Mouse (Mus musculus) left cerebral cortex, adult 8-10 months (tissue): Measurements from ENCODE around the gene Vps51. TPM values are rescaled to one million over a fixed set of nuclear protein-coding genes. Genes with fewer than 3 reads are reported as not detected.

ENCODE experiments used
- DNase-seq, 2 experiments: peaks; one replicate each; pipeline ENCODE4 v3.0.0; 2022; ENCODE audit warnings: low spot score in 2 of 2
- total RNA-seq, 4 experiments: library from RNA; stranded (reverse); gene quantifications; 2 replicates each; pipeline ENCODE4 v1.2.4; 2022

The Vps51 gene
- total RNA-seq, 4 experiments from 2014 or later: 79.4 to 88.4 (median 84.3) TPM

DNA sequence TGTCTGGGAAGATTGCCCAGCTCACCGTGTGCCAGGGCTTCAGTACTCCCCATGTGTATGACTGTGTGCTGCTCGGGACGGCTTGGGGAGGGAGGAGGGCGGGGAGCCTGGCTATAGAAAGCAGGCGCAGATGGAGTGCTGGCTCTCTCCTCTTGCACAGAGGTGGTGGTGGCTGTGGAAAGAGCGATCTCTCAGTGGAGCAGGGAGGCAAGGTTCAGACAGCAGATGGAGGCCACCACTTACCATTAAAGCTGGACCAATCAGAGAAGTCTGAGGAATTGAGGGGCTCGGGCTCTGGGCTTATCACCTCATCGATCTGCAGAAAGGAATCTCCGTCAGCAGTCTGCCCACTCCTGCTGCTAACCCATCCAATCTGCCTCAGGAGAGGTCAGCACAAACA lies 5.1 kb upstream of the Vps51 start, which contains the start of gene Gm28374:
Gene Gm28374 (minus strand): TSS at position 101 of the 400 bp plus-strand sequence.
- no peak for DNase-seq

DNA sequence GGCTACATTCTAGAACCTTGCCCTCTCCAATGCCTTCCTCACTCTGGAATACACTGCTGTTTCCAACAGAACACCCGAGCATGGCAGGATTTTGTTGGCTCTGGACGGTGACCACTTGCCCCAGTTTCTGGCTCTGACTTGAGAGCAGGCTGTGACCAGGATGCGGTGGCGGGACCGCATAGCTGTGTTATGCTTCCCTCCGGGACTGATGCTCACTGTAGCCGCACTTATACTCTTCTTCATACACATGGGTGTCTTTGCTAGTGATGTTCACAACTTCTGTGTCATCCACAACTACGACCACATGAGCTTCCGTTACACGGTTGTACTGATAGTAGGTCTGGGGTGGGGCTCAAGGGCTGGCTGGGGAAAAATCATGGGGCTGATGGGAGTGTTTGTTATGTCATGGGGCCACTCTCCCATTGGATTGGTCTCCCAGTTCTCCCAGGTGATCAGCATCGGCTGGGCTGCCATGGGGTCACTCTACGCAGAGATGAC lies 3.0 kb upstream of the Vps51 start, which contains the start of gene Tmem262:
Gene Tmem262 (plus strand): TSS at position 51 of the 498 bp plus-strand sequence.
- no peak for DNase-seq

DNA sequence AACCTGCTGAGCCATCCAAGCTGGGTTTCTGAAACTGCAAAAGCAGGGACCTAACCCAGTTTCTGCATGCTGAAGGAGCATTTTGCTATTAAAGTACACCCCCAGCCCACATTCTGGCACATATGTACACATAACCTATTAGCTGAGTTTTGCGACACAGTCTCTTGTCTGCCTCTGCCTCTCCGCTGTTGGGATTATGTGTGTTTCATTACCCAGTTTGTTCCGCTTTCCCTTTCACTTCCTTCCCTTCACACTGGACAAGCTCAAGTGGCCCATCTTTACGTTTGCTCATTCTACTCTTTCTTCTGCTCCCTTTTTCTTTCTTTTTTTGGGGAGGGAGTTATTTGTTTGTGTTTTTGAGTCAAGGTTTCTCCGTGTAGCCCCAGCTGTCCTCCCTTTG lies 3.1 kb downstream of the Vps51 start:
- DNase-seq: no peak

DNA sequence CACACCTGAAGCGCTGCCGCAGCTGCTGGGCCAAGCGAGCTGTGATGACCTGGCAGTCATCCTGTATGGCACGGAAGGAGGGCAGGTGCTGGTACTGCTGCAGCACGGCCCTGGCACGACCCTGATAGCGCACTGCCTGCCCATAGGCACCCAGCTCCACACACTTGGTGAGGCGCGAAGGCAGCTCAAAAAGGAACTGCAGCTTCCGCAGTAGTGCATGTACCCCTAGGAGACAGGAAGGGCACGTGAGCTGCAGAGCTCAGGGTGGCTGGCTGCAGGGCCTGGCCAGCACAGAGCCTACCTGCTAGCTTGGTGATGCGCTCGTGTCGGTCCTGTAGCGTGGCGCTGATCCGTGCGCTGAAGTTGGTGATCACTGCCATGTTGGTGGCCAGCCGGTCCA lies 5.8 kb downstream of the Vps51 start:
- no peak for DNase-seq

DNA sequence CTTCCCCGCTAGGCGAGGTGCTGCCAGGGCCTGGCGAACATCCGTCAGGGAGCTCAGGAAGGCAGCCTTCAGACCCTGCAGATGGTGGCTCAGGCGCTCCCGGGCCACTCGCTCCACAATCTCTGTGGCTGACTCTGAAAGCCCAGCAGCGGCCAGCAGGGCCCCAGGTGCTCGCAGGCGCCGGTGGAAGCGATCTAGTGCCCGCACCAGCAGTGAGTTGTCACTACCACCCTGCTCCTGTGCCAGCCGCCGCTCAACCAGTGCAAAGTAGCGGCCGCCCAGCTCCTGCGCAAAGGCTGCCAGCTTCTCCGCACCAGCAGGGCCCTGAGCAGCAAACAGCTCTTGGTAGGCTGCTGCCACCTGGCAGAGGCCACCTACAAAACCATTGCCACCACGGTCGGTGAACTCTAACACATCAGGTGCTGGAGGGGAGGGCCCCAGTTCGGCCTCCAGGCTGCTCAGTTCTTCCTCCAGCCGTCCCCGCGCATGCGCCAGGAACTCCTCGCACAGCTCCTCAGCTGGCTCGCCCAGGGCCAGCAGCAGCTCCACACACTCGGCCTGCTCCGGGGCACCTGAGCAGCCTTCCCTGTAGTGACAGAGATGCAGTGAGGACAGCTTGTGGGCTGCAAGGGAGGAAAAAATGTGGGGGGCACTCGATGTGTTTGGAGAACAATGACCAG lies 6.3 kb downstream of the Vps51 start:
- no peak for DNase-seq

DNA sequence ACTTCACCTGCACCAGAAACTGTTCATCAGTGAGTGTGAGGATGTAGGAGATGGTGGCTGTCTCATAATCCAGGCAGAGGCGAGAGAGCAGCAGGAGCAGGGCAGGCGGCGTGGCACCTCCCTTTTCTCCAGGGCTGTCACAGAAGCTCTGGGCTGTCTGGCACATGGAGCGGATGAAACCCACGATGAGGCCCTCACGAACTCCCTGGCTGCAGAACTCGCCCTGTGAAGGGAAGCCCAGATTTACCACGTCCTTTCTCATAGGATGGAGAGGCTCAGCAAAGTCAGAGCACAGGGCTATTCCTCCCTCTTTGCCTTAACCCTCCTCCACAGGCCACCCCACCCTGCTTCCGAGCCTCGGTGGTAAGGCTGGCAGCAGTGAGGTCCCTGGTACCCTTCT lies 7.2 kb downstream of the Vps51 start:
- no peak for DNase-seq

DNA sequence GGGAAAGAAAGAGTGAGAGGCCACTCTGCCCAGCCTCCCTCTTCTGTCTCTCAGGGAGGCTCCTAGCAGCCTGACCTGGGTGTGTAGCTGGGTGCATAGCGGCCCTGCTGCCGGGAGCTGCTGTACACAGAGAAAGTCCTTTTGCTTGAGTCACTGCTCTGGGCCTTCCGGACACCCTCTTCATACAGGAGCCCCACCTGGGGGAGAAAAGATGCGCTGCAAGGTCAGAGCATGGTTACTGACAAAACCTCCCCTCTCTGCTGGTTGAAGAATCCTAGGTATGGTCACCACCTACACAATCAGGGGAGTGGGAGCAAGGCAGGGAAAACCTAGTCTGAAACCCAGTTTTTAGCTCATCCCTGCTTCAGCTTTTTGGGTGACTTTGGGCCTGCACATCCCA lies 8.1 kb downstream of the Vps51 start:
- no peak for DNase-seq

DNA sequence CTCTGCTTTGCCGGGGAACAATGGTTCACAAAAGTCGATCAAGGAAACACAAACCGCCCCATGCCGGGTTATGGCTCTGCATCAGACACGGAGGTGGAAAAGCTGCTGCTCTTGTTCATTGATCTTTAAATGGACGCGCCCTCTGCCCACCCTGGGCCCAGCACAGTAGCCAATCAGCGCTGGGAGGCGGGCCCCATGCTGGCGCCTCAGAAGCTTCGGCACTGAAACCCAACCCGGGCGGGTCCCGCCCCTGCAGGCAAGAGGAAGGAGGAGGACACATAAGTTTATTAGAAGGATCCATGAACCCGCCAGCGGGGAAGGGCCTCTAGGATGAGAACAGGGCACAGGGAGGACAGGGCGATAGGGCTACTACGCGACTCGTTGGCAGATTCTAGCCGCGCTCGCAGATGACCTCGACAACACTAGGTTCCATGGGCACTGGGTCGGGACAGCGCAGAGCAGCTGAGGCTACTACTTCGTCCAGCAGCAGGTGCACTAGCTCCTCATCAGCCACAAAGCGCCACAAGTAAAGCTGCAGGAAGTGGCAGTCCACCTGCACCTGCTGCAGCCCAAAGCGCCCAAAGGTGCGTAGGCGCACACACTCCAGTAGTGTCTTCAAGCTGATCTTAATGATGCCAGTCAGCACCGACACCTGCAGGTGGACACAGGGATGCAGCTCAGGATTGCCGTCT lies 9.2 kb downstream of the Vps51 start, which contains the start of gene Tm7sf2:
Gene Tm7sf2 (minus strand): TSS at position 650 of the 692 bp plus-strand sequence.
- peak; percentile 65 to 81 for DNase-seq

DNA sequence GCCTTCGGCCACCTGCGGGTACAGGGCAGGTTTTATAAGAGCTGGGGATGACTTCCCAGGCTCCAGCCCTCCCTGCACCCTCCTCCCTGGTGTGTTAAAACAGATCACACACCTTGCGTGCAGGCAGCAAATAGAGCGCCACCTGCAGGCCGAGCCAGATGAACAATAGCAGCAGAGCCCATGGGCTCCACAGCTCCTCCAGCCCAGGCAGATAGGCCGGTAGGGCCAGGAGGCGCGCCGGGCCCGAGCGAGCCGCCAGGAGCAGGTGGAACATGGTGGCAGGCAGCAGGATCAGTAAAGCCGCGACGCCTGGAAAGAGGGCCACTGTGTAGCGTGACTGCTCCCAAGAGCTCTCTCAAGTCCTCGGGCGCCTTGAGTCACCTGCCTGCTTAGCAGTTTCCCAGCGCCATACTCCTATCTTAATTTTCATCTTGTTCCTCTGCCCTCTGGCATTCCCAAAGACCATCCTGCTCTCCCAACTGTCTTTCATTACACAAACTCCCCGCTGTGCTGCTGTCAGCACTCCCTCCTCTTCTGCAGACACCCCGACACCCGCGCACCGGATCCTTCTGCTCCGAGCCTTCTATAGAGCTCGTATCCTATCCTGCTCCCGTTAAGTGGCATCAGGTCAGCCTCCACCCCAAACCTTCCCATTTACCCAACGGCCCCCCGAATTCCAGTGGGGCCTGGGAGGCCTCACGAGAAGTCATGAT lies 9.9 kb downstream of the Vps51 start:
- peak; percentile 60 to 80 for DNase-seq

DNA sequence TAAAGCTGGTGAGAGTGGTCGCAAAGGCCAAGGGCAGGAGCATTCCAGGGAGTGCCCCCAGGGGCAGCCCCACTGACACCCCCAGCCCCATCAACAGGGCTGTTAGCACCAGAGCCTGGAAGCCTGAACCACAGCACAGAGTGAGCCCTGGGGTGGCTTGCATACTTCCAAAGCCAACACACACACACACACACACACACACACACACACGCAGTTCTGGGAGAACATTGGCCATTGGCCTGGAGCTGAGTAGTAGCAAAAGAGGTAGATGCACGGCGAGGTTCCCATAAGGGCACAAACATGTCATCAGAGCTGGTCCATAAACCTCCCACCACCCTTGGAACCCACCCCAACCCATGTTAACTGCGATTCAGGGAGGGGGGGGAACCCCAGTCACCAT lies 10.5 kb downstream of the Vps51 start:
- DNase-seq: no peak

DNA sequence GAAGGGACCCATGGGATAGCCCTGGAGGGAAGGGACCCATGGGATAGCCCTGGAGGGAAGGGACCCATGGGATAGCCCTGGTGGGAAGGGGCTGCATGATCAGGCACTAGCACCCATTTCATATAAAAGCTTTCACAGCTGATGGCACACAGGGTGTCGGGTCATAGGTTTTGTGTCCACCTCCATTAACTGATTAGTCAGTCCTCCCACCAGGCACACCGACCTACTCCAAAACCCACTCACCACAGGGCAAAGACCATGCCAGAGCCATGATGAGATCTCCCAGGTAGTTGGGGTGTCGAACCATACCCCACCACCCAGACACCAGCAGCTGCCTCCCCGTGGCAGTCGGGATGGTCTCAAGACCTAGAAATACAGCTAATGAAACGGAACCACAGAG lies 13.9 kb downstream of the Vps51 start:
- no peak for DNase-seq

DNA sequence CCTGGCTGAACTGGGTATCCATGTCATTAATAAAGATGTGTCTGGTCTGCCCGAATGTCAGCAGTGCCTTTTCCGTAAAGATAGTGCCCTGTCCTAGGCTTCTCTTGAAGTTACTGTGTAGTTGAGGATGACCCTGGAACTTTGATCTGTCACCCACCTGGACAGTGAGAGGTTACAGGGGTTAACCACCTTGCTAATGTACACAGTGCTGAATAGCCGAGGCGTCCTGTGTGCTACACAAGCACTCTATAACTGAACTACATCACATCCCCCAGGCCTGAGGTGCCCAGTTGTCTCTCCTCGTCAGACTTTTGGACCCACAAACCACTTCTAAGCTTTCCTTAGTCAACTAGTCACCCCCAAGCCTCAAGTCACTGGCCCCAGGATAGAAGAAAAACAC lies 14.6 kb downstream of the Vps51 start:
- no peak for DNase-seq

DNA sequence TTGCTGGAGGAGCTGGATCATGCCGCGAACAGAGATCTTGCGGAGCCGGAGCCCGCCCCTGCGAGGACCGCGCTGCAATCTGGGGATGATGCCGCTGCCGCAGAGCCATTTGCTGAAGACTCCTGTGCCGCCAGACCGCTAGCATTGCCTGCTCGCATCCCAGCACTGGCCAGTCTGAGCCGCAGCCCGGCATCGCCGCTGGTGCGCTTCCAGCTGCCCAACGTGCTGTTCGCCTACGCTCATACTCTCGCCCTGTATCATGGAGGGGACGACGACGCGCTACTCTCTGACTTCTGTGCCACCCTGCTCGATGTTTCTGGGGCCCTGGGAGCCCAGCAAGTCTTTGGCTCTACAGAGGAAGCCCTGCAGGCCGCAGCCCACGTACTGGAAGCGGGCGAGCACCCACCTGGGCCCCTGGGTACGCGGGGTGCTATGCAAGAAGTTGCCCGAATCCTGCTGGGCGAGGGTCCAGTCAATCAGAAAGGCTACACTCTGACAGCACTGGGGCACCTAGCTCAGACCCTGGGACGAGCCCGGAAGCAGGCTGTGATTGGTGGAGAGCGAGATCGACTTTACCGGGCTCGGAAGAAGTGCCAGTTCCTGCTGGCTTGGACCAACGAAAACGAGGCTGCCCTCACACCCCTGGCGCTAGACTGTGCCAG lies 15.3 kb downstream of the Vps51 start:
- no peak for DNase-seq

DNA sequence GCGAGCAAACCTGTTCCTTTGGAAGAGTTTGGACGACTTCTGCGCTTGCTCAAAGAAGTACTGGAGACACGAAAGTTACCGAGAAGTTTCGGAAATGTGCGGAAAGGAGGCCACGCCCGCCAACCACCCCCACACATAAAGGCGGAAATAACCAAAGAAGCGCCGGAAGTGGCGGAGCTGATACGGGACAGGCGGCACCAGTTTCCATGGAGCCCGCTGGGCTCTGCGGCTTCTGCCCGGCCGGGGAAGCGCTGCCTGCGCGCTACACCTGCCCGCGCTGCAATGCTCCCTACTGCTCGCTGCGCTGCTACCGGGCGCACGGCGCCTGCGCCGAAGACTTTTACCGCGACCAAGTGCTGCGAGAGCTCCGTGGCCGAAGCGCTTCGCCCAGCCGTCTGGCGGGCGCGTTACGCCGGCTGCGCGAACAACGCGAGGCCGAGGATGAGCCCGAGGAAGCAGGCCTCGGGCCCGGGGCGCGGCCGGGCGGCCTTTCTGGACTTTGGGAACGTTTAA lies 16.0 kb downstream of the Vps51 start, which contains the start of gene Znhit2:
Gene Znhit2 (plus strand): TSS at position 172 of the 513 bp plus-strand sequence.
- peak; percentile 83 to 92 for DNase-seq

DNA sequence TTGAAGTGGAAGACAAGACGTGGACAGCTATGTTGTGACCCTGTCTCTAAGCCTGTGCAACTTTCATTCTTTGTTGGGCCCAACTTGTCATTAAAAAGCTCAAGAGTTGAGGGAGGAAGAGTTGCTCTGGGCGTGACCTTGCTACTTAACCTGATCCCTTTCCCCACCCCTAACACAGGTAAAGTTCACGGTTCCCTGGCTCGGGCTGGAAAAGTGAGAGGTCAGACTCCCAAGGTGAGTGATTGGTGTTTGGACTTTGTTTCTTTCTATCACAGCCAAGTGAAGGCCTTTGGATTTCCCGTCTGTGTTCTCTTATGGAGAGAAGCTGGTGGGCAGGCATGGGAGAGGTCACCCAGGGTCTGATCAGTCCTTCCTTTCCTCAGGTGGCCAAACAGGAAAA lies 18.1 kb downstream of the Vps51 start:
- no peak for DNase-seq

DNA sequence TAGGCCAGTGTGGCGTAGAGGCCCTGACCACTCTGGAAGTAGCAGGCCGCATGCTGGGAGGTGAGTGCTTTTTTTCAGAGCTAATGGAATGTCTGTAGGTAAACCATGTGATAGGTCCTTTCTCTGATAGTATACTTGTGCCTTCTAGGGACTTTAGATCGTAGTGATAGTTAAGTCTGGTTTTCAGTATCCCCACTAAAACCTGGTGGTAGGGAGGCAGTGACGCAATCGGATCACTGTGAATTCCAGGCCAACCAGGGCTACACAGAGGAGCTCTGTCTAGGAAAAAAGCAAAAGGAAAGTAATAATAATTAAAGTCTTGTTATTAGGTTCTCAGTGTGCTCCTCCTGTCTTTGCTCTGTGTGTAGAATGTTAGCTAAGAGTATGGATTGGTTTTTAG lies 18.5 kb downstream of the Vps51 start:
- DNase-seq: no peak

DNA sequence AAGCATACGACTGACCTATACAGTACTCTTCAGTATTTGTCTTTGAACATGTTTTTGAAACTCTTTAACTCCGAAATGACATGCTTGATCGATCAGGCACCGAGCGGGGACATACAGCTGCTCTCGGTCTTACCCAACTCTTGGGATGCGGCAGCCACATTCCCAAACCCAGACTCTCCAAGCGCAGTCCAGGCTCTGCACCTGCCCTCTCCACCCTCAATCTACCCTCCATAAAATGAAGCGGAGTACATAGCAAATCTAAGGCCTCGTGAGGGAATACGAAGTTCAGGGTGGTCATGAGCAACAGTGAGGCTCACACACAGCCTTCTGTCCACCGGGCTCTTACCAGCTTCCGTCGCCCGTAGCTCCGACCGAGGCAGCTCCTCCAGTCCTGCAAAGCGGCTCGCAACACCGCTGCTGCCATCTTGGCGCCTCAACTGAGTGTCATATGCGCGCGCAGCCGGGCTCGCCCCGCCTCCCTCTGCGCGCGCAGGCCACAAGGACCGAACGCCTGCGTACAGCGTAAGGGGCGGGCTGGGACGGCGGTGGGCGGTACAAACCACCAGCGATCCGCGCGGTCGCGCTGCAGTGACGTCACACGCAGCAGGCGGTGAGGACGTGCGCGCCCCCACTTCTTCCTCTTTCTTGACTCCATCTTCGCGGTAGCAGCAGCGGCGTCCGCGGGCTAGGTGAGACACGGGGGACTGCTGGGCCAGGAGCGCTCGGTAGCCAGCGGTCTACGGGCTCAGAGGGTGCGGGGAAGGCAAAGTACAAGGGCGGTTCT lies 19.5 kb downstream of the Vps51 start, which contains the start of the genes Mrpl49 and Fau:
Gene Mrpl49 (minus strand): TSS at position 473 of the 784 bp plus-strand sequence.
Gene Fau (plus strand): TSS at position 532 of the 784 bp plus-strand sequence.
- DNase-seq: peak; percentile 97 to 99

DNA sequence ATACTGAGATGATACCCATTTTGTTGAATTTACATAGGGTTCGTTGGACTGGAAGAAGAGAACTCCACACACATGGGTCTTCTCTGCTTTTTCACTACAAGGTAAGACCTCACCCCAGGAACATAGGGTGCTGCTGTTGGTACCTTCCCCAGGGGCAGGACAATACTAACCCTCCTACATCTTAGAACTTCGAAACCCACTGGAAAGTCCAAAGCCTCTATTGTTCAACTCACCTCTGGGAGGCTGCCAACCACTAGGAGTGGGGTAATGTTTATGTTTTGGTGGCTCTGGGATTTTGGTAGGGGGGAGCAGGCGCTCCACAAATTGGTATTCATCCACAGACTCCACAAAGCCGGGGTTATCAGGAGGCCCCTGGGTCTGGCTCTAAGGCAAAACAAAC lies 20.3 kb downstream of the Vps51 start:
- no peak for DNase-seq

DNA sequence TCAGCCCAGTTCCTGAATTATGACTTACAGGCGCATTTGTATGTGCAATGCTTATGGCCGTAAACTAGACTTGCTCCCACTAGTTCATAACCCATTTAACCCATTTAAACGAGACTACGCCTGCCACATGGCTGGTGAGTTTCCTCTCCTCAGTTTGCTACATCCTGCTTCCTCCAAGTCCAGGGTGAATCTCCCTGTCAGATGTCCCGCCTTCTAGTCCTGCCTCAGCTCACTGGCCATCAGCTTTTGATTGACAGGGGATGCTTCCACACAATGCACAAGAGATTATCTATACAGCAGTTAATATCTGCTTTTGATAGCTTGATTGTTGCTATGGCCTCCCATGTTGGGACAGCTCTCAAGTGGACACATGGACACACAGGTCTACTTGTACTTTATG lies 22.7 kb downstream of the Vps51 start:
- DNase-seq: no peak

DNA sequence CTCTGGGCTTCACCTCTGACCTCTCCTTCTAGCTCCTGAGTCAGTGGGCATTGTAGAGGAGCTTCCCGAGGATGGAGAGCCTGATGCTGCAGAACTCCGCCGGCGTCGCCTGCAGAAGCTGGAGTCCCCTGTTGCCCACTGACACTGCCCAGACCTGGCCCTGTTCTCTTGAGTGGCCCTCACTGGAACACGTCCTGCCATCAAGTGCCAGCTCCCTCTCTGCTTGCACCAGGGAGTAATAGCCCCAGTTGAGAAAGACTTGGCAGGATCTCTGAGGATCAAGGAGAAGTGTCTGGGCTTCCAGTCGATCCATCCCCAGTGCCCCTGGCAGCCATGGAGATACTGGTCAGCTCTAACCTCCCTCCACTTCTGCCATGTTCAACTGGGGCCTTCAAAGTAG lies 24.5 kb downstream of the Vps51 start:
- DNase-seq: no peak
